Mouse (Mus musculus) kidney, adult 2 months (tissue): ENCODE data around the gene Zfp750.

Experiments used
- CTCF ChIP-seq: fragments of 200-500 bp; conservative IDR thresholded peaks from 2 replicates; pipeline ENCODE4 v1.5.1; 2011; ENCODE audit warnings: low read depth, mild to moderate bottlenecking, control low read depth, low read length, moderate library complexity, mixed read lengths; ENCODE audit not compliant: insufficient read depth, insufficient read length
- POLR2A ChIP-seq: fragments of 200-500 bp; IDR thresholded peaks from one replicate; pipeline ENCODE4 v1.6.1; 2011; ENCODE audit warnings: low read depth, low read length, control low read depth

DNA sequence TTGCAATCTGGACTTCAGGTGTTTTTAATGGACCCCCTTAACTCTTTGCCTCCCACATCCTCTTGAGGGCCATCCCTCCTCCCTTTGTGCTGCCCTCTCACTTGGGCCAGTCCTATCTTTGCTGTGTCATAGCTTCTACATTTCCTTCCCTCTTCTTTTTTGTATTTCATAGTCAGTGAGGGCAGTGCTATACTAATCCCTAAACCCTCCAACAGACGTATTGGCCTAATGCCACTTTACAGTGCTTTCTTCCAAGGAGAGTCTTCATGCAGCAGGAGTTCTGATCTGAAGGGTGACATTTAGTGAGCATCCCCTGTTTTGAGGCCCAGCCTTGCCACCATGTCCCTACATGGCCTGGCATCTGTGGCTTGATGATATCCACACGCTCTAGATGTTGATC, 1.6 kb upstream of the Zfp750 start:
- TF ChIP-seq CTCF (no peak), POLR2A (no peak)
